Mouse (Mus musculus): ENCODE measurements around the gene Ccdc149. TPM values are rescaled to one million over a fixed set of nuclear protein-coding genes. Genes with fewer than 3 reads are reported as not detected.

The Ccdc149 gene
- polyA plus RNA-seq, 1 experiment from 2014 or later = 0.68 TPM

GRCm38 (mm10) chr5:52364521-52364920, 106.8 kb downstream of the Ccdc149 start:
- Histone ChIP-seq H3K9me3 (ENCODE audit: control insufficient read depth, low read length) (0 out of 2 replicates have a peak, but pooled peaks cover 4% of the 10 kb centered on the region), H3K4me2 (ENCODE audit: low read depth, severe bottlenecking) (no peak overlapping the region), H3K27me3 (ENCODE audit: control insufficient read depth, insufficient read depth, low read length) (no peaks in the 10 kb centered on the region), H3K27ac (replicated peaks; ENCODE audit: low read depth, low read length) (no peak overlapping the region), H3K4me1 (ENCODE audit: control insufficient read depth, insufficient read depth, low read length) (peaks cover 3% of the 10 kb centered on the region; the same call in 1 of the 2 replicates), H3K9ac (ENCODE audit: low read length) (no peak overlapping the region), H3K4me3 (ENCODE audit: low read depth, low read length) (no peak overlapping the region), H3K36me3 (ENCODE audit: control insufficient read depth, insufficient read depth, low read length) (no peaks in the 10 kb centered on the region)
- ATAC-seq (ENCODE audit: insufficient number of reproducible peaks, low FRiP score, low TSS enrichment, low read depth) (no peak), DNase-seq (ENCODE audit: low spot score) (no peak)
- WGBS = 49% methylated on average over 5 of the region's 5 CpGs

DNA sequence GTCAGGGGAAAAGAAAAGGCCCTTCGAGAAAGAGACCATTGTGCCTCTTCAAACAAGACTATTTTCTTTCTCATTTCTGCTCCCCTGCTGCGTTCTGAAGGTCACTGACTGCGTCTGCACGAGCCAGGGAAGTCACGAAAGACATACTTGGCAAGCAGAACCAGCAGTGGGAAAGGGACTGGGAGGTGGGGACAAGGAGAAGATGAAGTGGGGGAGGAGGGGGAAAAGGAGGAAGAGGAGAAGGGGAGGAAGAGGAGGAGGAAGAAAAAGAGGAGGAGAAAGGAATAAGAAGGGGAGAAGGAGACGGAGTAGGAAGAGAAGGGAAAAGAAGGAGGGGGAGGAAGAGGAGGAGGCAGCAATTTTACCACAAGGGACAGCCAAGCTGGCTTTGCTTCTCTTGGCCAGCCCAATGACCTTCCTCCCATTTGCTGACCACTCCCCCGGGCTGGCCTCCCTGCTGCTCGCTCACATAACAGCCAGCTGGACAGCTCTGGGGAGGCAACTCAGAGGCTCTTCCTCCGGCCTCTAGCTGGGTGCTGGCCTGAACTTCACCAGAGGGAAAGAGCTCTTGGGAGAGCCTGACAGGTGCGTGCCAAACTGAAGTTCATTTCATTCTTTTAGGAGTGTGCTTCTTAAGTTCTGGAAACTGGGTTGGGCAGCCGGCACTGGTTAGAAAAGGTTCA, 107.7 kb downstream of the Ccdc149 start, which contains the start of gene Sod3:
Gene Sod3, plus strand, starts transcription at position 324 of the 683 bp plus-strand sequence.
- Histone ChIP-seq H3K4me2 (ENCODE audit: low read depth, severe bottlenecking) (no peak within 1 kb of the TSS), H3K4me3 (ENCODE audit: low read depth, low read length) (no peak within 1 kb of the TSS), H3K27me3 (ENCODE audit: control insufficient read depth, insufficient read depth, low read length) (no peaks in the 10 kb centered on the region), H3K9ac (ENCODE audit: low read length) (no peak within 1 kb of the TSS), H3K27ac (replicated peaks; ENCODE audit: low read depth, low read length) (no peak within 1 kb of the TSS), H3K9me3 (ENCODE audit: control insufficient read depth, low read length) (0 out of 2 replicates have a peak, but pooled peaks cover 4% of the 10 kb centered on the region), H3K4me1 (ENCODE audit: control insufficient read depth, insufficient read depth, low read length) (peaks cover 3% of the 10 kb centered on the region; the same call in 1 of the 2 replicates), H3K36me3 (ENCODE audit: control insufficient read depth, insufficient read depth, low read length) (no peaks in the 10 kb centered on the region)
- DNase-seq (ENCODE audit: low spot score) (no peak), ATAC-seq (ENCODE audit: insufficient number of reproducible peaks, low FRiP score, low TSS enrichment, low read depth) (no peak)
- 27% methylated on average over 11 of the region's 11 CpGs for WGBS

DNA sequence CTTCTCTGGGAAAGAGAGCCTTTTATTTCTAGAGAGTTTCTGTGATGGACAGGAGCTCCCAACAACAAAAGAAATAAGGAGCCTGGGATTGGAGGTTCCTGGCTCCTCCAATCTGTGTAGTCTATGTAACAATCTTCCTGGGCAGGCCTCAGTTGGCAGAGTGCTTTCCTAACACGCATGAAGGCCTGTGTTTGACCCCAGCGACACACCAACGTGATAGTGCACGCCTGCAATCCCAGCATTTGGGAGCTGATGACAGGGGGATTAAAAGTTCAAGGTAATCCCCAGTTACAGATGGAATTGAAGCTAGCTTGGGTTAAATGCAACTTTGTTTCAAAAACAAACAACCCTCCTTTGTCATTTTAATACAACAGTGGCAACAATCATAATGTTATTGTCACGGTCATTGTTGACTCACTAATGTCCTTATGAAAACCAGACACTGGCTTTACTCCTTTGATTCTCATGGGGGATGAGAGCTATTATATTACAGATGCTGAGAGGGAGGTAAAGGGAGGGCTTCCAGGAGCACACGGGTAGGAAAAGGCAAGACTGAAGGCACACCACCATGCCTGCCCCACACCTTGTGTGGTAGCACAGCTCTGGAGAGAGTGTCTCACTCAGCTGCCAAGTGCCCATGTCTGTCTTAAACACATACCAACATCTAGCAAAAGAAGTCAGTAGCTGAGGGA, 108.4 kb downstream of the Ccdc149 start:
- WGBS = 66% methylated on average over 6 of the region's 6 CpGs
- H3K27ac ChIP-seq (replicated peaks; ENCODE audit: low read depth, low read length) = no peak overlapping the region
- H3K9me3 ChIP-seq (ENCODE audit: control insufficient read depth, low read length) = no peaks in the 10 kb centered on the region
- H3K4me3 ChIP-seq (ENCODE audit: low read depth, low read length) = no peak overlapping the region
- H3K27me3 ChIP-seq (ENCODE audit: control insufficient read depth, insufficient read depth, low read length) = no peaks in the 10 kb centered on the region
- H3K9ac ChIP-seq (ENCODE audit: low read length) = no peak overlapping the region
- peaks cover 3% of the 10 kb centered on the region; the same call in 1 of the 2 replicates for H3K4me1 ChIP-seq (ENCODE audit: control insufficient read depth, insufficient read depth, low read length)
- no peaks in the 10 kb centered on the region for H3K36me3 ChIP-seq (ENCODE audit: control insufficient read depth, insufficient read depth, low read length)
- ATAC-seq (ENCODE audit: insufficient number of reproducible peaks, low FRiP score, low TSS enrichment, low read depth) = no peak
- H3K4me2 ChIP-seq (ENCODE audit: low read depth, severe bottlenecking) = no peak overlapping the region
- no peak for DNase-seq (ENCODE audit: low spot score)

DNA sequence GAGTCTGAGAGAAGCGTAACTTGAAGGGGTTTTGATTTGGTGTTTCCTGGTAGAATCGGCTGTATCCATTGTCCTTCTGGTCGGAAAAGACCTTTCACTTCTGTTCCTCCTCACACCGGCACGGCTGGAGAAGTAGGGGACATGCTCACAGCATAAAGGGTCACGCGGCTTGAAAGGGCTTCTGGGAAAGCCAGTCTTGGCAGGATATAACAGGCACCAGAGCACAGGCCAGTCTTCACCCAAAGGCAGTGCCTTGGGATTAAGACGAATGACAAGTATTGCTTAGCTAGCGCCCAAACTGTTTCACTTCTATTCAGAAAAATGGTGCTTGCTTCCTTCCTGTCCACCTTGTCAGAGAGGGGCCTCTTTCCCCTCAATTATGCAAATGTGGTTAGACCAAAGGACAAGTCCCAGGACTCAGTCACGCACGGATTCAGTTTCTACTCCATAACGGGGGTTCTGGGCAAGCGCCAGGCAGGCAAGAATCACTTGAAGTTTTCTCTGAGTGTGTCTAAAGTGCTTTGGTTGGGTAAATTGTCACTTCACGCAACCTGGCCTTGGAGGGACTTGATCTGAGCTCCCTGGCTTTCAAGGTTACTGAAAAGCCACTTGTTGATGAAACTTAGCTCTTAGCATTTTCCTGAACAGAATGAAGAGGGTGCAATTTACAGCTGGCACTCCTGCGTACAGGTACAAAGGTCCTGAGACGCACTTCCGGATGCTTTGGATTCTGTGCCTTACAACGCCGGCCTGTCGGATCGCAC, 110.9 kb downstream of the Ccdc149 start:
- Histone ChIP-seq H3K4me2 (ENCODE audit: low read depth, severe bottlenecking) (no peak overlapping the region), H3K36me3 (ENCODE audit: control insufficient read depth, insufficient read depth, low read length) (no peaks in the 10 kb centered on the region), H3K27me3 (ENCODE audit: control insufficient read depth, insufficient read depth, low read length) (no peaks in the 10 kb centered on the region), H3K4me1 (ENCODE audit: control insufficient read depth, insufficient read depth, low read length) (peaks cover 3% of the 10 kb centered on the region; the same call in 1 of the 2 replicates), H3K9ac (ENCODE audit: low read length) (no peak overlapping the region), H3K4me3 (ENCODE audit: low read depth, low read length) (no peak overlapping the region), H3K27ac (replicated peaks; ENCODE audit: low read depth, low read length) (no peak overlapping the region), H3K9me3 (ENCODE audit: control insufficient read depth, low read length) (no peaks in the 10 kb centered on the region)
- no peak for DNase-seq (ENCODE audit: low spot score)
- ATAC-seq (ENCODE audit: insufficient number of reproducible peaks, low FRiP score, low TSS enrichment, low read depth) = no peak
- 82% methylated on average over 21 of the region's 21 CpGs for WGBS

DNA sequence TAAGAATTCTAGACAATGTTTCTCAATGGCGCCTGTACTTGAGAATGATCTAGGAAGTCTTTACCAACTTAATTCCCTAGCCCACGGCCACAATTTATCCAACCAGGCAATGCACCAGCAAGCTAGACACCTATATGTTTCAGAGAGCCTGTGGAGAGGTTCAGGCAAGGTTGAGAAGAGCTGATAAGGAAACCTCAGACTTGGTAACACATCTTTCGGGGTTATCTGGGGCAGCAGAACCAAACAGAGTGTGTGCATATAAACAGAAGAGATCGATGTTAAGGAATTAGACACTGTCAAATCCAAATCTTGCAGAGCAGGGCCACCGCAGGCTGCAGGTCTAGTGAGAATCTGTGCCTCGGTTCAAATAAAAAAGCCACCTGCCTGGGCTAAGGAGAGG, 113.2 kb downstream of the Ccdc149 start:
- Histone ChIP-seq H3K4me1 (ENCODE audit: control insufficient read depth, insufficient read depth, low read length) (no peaks in the 10 kb centered on the region), H3K27ac (replicated peaks; ENCODE audit: low read depth, low read length) (no peak overlapping the region), H3K4me3 (ENCODE audit: low read depth, low read length) (no peak overlapping the region), H3K9me3 (ENCODE audit: control insufficient read depth, low read length) (no peaks in the 10 kb centered on the region), H3K9ac (ENCODE audit: low read length) (no peak overlapping the region), H3K4me2 (ENCODE audit: low read depth, severe bottlenecking) (no peak overlapping the region), H3K27me3 (ENCODE audit: control insufficient read depth, insufficient read depth, low read length) (no peaks in the 10 kb centered on the region), H3K36me3 (ENCODE audit: control insufficient read depth, insufficient read depth, low read length) (no peaks in the 10 kb centered on the region)
- DNase-seq (ENCODE audit: low spot score) = no peak
- WGBS = 88% methylated on average over 6 of the region's 6 CpGs
- ATAC-seq (ENCODE audit: insufficient number of reproducible peaks, low FRiP score, low TSS enrichment, low read depth) = no peak

GRCm38 (mm10) chr5:52357175-52357754, 114.1 kb downstream of the Ccdc149 start:
- H3K27me3 ChIP-seq (ENCODE audit: control insufficient read depth, insufficient read depth, low read length) = no peaks in the 10 kb centered on the region
- H3K4me2 ChIP-seq (ENCODE audit: low read depth, severe bottlenecking) = no peak overlapping the region
- H3K4me1 ChIP-seq (ENCODE audit: control insufficient read depth, insufficient read depth, low read length) = no peaks in the 10 kb centered on the region
- H3K4me3 ChIP-seq (ENCODE audit: low read depth, low read length) = no peak overlapping the region
- H3K9me3 ChIP-seq (ENCODE audit: control insufficient read depth, low read length) = no peaks in the 10 kb centered on the region
- no peak overlapping the region for H3K27ac ChIP-seq (replicated peaks; ENCODE audit: low read depth, low read length)
- WGBS = 54% methylated on average over 9 of the region's 9 CpGs
- DNase-seq (ENCODE audit: low spot score) (no peak), ATAC-seq (ENCODE audit: insufficient number of reproducible peaks, low FRiP score, low TSS enrichment, low read depth) (no peak)
- no peaks in the 10 kb centered on the region for H3K36me3 ChIP-seq (ENCODE audit: control insufficient read depth, insufficient read depth, low read length)
- no peak overlapping the region for H3K9ac ChIP-seq (ENCODE audit: low read length)

GRCm38 (mm10) chr5:52355612-52356011, 115.7 kb downstream of the Ccdc149 start:
- Histone ChIP-seq H3K4me2 (ENCODE audit: low read depth, severe bottlenecking) (no peak overlapping the region), H3K4me3 (ENCODE audit: low read depth, low read length) (no peak overlapping the region), H3K27ac (replicated peaks; ENCODE audit: low read depth, low read length) (no peak overlapping the region), H3K9ac (ENCODE audit: low read length) (no peak overlapping the region), H3K4me1 (ENCODE audit: control insufficient read depth, insufficient read depth, low read length) (no peaks in the 10 kb centered on the region), H3K36me3 (ENCODE audit: control insufficient read depth, insufficient read depth, low read length) (no peaks in the 10 kb centered on the region), H3K9me3 (ENCODE audit: control insufficient read depth, low read length) (no peaks in the 10 kb centered on the region), H3K27me3 (ENCODE audit: control insufficient read depth, insufficient read depth, low read length) (no peaks in the 10 kb centered on the region)
- ATAC-seq (ENCODE audit: insufficient number of reproducible peaks, low FRiP score, low TSS enrichment, low read depth) = no peak
- DNase-seq (ENCODE audit: low spot score) = no peak
- whole genome bisulfite sequencing = 83% methylated on average over 7 of the region's 7 CpGs

GRCm38 (mm10) chr5:52354441-52354840, 116.9 kb downstream of the Ccdc149 start:
- Histone ChIP-seq H3K9me3 (ENCODE audit: control insufficient read depth, low read length) (no peaks in the 10 kb centered on the region), H3K4me1 (ENCODE audit: control insufficient read depth, insufficient read depth, low read length) (no peaks in the 10 kb centered on the region), H3K4me2 (ENCODE audit: low read depth, severe bottlenecking) (no peak overlapping the region), H3K27me3 (ENCODE audit: control insufficient read depth, insufficient read depth, low read length) (no peaks in the 10 kb centered on the region), H3K9ac (ENCODE audit: low read length) (no peak overlapping the region), H3K36me3 (ENCODE audit: control insufficient read depth, insufficient read depth, low read length) (no peaks in the 10 kb centered on the region), H3K4me3 (ENCODE audit: low read depth, low read length) (no peak overlapping the region), H3K27ac (replicated peaks; ENCODE audit: low read depth, low read length) (no peak overlapping the region)
- DNase-seq (ENCODE audit: low spot score) = no peak
- ATAC-seq (ENCODE audit: insufficient number of reproducible peaks, low FRiP score, low TSS enrichment, low read depth) = no peak
- WGBS = 66% methylated on average over 4 of the region's 4 CpGs
